Mouse (Mus musculus) left cerebral cortex, adult 8-10 months (tissue): ENCODE data around the gene Gm20388. TPM values are rescaled to one million over a fixed set of nuclear protein-coding genes. Genes with fewer than 3 reads are reported as not detected.

Experiments
- DNase-seq, 2 experiments: peaks; one replicate each; pipeline ENCODE4 v3.0.0; 2022; ENCODE audit warnings: low spot score in 2 of 2
- total RNA-seq, 4 experiments: library from RNA; stranded (reverse); gene quantifications; 2 replicates each; pipeline ENCODE4 v1.2.4; 2022

Gene Gm20388
- total RNA-seq, 4 experiments from 2014 or later: 10.4 to 20.8 (median 16.4) TPM

DNA sequence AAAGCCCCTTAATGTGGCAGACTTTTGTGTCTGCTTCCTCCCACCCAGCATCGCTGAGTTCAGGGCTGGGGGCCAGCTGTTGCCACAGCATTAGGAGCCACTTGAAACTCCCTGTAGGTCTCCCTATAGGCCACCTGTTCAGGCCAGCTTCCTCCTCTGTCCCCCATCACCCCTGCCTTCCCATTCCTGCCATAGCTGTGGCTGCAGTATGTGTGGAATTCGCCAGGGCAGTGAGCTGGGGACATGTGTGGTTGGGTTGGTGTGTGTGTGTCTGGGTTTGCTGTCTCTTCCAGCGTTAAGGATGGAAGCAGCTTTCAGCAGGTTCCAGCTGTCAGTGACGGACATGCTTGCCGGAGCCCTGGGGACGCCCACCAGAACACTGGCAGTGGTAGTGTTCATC lies 2125.7 kb downstream of the Gm20388 start:
- no peak for DNase-seq

DNA sequence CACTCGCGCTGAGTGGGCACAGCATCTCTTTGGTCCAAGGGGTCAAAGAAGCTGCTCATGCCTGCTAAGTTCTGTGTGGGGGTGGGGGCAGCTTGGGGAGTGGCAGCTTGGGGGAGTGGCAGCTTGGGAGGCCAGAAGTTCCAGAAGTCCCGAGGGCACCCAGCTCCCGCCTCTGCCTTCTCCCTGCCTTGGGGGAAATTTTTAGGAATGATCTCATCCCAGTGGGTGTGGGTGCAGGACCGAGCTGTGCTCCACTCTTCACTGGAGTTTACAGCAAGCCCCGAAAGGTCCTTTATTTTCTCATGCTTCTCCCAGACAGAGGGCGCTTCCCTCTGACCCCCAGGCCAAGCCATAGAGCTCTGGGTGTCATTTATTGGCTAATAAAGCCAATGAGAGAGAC lies 2126.6 kb downstream of the Gm20388 start:
- DNase-seq: no peak

GRCm38 (mm10) chr8:122038076-122038475 lies 2127.4 kb downstream of the Gm20388 start:
- DNase-seq: no peak

DNA sequence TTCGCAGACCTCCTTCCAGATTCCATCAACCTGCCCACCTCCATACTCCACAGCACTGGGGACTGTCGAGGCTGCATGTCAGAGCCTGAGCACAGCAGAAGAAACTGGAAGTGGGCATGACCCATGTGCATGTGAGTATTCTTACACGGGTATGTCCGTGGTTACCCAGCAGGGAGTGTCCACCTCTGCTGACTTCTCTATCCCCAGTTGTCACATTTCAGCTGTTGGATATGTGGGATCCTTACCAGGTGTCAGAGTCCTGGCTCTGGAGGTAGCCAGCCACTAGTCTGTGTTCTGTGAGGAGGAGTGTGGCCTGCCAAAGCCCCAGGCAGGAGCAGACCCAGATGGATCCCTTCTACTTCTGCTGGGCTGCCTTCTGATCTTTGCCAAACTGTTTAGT lies 2128.8 kb downstream of the Gm20388 start:
- DNase-seq: no peak

DNA sequence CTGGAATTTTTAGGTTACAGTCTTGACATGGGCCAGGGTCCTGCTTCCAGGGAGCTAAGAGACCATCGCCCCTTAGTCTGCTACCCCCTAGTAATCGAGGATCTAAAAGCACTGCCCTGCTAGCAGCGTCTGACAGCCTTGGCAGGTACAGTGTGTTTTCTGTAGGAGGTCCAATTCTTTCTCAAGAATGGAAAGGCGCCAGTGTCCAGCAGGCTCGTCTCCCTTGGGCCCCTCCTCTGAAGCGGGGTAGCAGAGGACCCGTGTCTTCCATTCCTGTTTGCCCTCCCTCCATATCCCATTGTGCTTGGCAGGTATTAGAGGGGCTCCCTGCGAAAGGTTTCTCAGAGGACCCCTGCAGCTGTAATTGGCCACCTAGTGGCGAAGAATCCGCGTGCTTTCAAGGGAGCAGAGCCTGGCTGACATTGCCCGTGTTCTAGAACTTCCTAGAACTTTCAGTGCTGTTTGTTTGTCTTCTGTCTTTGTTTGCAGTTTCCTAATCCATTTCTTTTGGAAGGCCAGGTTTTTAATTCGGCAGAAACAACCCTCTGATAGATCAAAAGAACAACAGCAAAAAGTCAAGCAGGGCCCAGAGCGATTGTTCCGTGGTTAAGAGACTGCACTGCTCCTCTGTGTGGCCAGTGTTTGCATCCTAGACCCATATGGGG lies 2136.7 kb downstream of the Gm20388 start:
- DNase-seq: no peak

DNA sequence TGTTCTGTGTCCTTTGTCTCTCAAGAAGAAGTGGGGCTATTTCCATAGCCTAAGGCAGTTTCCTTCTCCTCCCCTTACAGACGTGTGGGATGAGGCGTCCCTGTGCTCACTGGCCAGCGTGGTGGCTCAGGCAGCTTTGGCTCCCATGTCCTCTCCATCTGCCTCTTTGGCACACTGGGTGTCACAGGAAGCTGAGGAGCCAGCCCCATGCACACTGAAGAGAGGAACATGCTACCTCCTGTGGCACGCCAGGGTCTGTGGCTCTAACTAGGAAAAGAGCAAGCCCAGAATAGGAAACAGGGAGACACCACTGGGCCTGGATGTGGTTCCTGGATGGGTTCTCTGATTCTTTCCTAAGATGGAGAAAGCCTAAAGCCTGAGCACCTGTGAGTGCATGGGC lies 2138.6 kb downstream of the Gm20388 start:
- DNase-seq: no peak

DNA sequence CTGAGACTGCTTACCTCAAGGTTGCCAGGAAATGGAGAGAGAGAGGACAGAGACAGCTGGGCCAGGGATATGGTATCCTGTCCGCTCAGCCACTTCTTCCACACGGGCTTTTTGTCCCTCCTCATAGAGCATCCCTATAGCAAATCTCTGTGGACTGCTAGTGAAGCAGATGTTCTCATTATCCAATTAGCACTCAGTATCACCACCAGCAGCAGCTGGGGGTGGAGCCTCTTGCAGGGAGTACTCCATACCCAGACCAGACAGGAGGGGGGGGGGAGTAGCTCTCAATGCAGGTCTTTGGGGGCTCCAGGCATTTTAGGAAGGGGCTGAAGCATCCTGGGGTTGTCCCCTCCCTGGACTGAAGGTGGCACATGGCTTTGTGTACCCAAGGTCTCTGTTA lies 2139.3 kb downstream of the Gm20388 start:
- no peak for DNase-seq

DNA sequence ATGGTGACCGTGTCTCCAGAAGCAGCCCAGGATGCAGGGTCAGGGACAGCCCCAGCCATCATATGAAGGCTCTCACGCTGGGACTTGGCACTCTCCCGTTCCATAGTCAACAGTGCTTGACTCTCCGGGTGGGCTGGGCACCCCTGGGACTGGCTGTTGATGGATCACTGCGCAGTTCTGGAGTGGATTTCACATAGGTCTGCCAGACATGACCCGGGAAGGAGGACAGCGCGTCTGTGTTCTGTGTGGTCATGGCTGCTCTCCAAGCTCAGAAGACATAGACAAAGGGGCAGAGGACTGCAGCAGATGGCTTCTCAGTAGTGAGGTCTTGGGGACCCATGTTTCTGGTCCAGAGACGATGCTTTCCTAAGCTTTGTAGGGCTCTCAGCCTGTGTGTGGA lies 2140.0 kb downstream of the Gm20388 start:
- DNase-seq: no peak

DNA sequence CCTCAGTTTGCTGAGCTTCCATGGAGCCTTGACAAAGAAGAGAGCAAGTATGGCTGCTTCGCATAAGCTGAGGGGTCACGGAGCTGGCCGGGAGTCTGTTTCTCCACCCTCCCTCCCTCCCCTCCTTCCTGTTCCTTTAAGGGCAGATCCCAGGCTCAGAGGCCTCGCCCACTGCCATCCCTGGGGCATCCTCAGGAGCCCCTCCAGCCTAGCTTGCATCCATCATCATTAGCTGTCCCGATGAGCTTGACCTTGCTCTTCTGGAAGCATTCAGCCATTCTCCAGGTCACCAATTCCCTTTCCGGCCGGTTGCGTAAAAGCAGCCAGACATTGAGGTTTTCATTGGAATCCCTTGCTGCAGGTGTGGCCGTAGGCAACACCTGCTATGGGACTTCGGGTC lies 2144.7 kb downstream of the Gm20388 start:
- no peak for DNase-seq

GRCm38 (mm10) chr8:122056113-122056512 lies 2145.5 kb downstream of the Gm20388 start:
- DNase-seq: no peak

DNA sequence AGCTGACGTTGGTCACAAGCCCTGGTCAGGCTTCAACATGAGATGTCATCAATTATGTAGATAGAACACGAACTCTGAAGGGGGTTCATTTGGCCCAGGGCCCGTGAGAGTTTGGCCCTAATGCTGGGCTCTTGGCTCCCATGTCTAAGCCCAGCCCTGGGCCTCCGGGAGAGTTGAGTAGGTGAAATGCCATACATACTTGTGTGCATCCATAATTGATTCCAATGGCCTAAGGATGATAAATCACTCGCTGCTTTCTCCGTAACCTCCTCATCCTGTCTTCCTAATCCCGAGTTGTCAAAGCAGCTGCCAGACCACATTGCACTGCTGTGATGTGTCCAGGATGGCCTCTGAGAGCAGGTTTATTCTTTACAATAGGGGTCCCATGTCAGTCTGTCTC lies 2146.2 kb downstream of the Gm20388 start:
- no peak for DNase-seq

GRCm38 (mm10) chr8:122058510-122058909 lies 2147.9 kb downstream of the Gm20388 start:
- no peak for DNase-seq

DNA sequence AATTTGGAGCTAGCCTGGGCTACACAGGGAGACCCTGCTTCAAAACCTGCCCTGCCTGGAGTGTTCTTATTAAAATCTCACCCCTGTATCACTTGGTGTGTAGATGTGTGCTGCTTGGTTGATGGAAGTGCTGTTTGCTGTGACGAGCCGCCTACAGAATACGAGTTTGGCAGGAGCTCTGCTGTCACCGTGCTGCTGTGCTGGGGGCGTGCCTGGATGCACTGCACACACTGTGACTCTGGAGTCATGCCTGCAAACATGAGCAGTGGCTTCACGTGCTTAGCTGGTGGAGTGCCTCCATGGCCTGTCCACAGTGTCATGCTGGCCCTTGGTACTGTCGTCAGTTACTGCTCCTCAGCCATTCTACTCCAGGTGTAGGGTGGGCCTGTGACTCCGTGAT lies 2148.3 kb downstream of the Gm20388 start:
- DNase-seq: peak in 1 of 2 experiments; percentile 71

- DNase-seq: no peak
Observed at GRCm38 (mm10) chr8:122062508-122063223, 2152.0 kb downstream of the Gm20388 start.

DNA sequence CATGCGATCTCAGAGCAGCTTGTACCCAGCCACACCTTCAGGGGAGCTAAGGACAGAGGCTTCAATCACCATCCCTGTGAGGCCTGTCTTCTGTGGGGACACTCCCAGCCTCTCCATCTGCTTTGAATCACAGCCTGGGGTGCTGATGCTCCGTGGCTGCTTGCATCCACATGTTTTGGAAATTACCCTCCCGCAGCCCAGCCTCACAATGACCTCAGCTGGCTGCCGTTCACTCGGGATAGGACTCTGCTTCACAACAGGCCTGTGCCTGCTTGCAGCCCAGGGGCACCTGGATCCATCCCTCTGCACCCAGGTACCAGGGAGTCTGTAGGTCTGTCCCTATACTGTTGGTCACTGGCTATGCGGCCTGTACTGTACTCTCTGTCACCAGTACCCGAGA lies 2153.7 kb downstream of the Gm20388 start:
- DNase-seq: no peak

GRCm38 (mm10) chr8:122067783-122068505 lies 2157.3 kb downstream of the Gm20388 start:
- no peak for DNase-seq

GRCm38 (mm10) chr8:122068609-122069008 lies 2158.0 kb downstream of the Gm20388 start:
- DNase-seq: no peak

DNA sequence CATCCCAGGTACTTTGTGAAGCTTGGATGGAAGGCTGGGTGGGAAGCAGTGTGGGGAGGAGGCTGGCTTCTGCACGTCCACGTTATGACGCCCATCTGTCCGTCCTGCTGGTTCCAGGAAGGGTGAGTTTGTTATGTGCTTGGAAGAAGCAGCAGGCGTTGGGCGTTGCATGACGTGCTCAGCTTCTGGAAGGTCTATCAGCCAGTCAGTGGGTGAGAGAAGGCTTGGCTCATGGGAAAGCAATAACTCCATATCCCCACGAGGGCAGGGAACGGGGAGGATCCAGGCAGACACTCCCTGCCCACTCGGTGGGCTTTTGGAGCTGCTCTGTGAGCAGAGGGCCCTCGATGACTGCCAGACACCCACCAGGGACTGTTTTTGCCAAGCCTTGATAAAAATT lies 2158.6 kb downstream of the Gm20388 start:
- peak in 1 of 2 experiments; percentile 68 for DNase-seq

DNA sequence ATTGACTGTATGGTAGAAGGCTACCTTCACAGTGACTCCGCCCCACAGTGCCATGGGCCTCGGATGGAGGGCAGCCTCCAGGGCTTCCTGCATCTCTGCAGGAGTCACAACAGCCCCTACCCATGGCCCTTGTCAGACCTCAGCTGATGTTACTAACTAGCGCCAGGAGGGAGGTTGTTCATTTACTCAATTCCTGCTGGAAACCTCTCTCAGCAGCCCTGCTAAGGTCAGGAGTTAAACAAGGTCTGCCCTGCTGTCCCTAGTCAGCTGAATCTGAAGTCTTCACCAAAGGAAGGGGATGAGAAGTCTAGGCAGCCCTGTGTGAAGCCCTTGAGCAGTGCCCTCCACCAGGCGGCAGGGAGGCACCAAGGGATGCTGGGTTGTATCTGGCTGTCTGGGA lies 2160.6 kb downstream of the Gm20388 start:
- no peak for DNase-seq

- DNase-seq: no peak
Observed at GRCm38 (mm10) chr8:122073964-122074363, 2163.3 kb downstream of the Gm20388 start.

DNA sequence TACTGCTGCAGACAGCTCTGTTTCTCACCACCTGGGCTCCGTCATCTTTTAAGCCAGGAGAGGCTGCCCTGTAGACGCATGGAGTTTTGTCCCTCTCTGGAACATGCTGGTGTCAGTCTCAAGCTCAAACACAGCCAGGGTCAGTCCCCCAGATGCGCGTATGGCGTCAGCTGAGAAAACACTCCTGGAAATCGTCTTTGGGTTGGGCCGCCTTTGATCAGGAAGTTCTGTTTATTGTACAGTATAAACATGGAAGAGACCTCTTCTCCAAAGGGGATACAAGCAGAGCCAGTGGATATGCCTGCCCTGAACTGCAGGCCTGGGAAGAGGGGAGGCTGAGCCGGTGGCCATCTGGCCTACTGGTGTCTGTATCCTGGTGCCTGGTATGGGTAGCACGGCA lies 2163.8 kb downstream of the Gm20388 start:
- no peak for DNase-seq

DNA sequence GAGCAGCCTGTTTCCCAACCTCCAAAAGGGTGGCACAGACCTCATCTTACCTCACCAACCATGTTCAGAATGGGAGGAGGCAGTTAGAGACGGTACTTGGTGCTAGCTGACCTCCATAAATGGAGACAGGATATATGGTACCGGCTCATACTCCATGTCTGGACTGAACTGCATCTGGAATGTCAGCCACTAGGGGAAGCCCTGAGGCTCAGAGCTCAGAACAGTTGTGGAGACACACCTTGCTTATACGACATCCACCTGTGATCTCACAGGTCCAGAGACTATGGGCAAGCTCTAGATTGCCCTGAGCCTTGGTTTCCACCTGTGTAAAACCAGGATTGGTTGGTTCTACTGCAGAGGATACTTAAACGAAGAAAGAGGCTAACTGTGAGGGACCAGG lies 2164.3 kb downstream of the Gm20388 start:
- no peak for DNase-seq
